Mouse (Mus musculus) CH12.LX (cell line): ENCODE measurements at regions not wholly inside any gene's neighbourhood (a gene's known extent, or its start where the extent isn't known, plus 50 kb on each side); places are given as distances from the start of the nearest gene placed in this dataset.
A peak's percentile ranks its signal among the peaks of the same experiment; 100 is the strongest.

Source experiments
- DNase-seq: peaks from one replicate; pipeline ENCODE4 v3.0.0-alpha.2; 2013; ENCODE audit errors: extremely low read depth
- H3K27ac ChIP-seq: 2 replicates; pipeline ENCODE4 v1.5.1; 2012; ENCODE audit warnings: low read depth, mild to moderate bottlenecking, control low read depth, moderate library complexity; ENCODE audit not compliant: insufficient read depth
- H3K27me3 ChIP-seq: replicated peaks from 2 replicates; pipeline ENCODE3; 2012; ENCODE audit warnings: inconsistent platforms
- H3K36me3 ChIP-seq, 2 experiments: replicated peaks in 1 of 2; 2 replicates each; pipeline versions ENCODE3 to v1.6.1; 2012; ENCODE audit warnings: inconsistent platforms in 1 of 2, low read length in 1 of 2, mild to moderate bottlenecking in 1 of 2, mixed read lengths in 1 of 2, moderate library complexity in 1 of 2; ENCODE audit not compliant: control insufficient read depth in 1 of 2, insufficient read depth in 1 of 2
- H3K4me1 ChIP-seq, 2 experiments: 2 replicates each; pipeline ENCODE4 v1.6.1; 2012; ENCODE audit warnings: inconsistent platforms in 1 of 2, moderate library complexity in 1 of 2; ENCODE audit not compliant: insufficient read depth in 2 of 2, control insufficient read depth in 1 of 2
- H3K4me2 ChIP-seq: 2 replicates; pipeline ENCODE4 v1.6.1; 2012; ENCODE audit warnings: low read depth, mild to moderate bottlenecking, control low read depth; ENCODE audit not compliant: poor library complexity, insufficient read depth, severe bottlenecking
- H3K4me3 ChIP-seq, 3 experiments: fragments of 150-350 bp in 1 of 3; sonication (generic) in 1 of 3; replicated peaks in 1 of 3; 2 replicates each; pipeline versions ENCODE3 to v1.5.1; 2011 to 2012; ENCODE audit warnings: low read depth in 2 of 3, low read length in 2 of 3, mild to moderate bottlenecking in 2 of 3, moderate library complexity in 2 of 3, control low read depth in 1 of 3, improper control_type of control experiment in 1 of 3, inconsistent platforms in 1 of 3, mixed read lengths in 1 of 3; ENCODE audit not compliant: poor library complexity in 1 of 3
- H3K79me2 ChIP-seq: replicated peaks from 2 replicates; pipeline ENCODE4 v1.6.1; 2012; ENCODE audit warnings: mild to moderate bottlenecking, moderate library complexity; ENCODE audit not compliant: control insufficient read depth, poor library complexity, insufficient read depth, severe bottlenecking; ENCODE audit errors: extremely low read depth
- H3K9ac ChIP-seq: 2 replicates; pipeline ENCODE4 v1.6.1; 2012; ENCODE audit warnings: low read depth, mild to moderate bottlenecking, control low read depth, moderate library complexity; ENCODE audit not compliant: insufficient read depth
- H3K9me3 ChIP-seq: replicated peaks from 2 replicates; pipeline ENCODE3; 2012; ENCODE audit warnings: low read length, inconsistent platforms, mixed read lengths
- BHLHE40 ChIP-seq: IDR thresholded peaks from 2 replicates; pipeline ENCODE4 v1.6.1; 2011; ENCODE audit warnings: mild to moderate bottlenecking, low read depth, low read length, improper control_type of control experiment
- CHD2 ChIP-seq: IDR thresholded peaks from 2 replicates; pipeline ENCODE4 v1.6.1; 2011; ENCODE audit warnings: low read length, improper control_type of control experiment
- E2F4 ChIP-seq: IDR thresholded peaks from 2 replicates; pipeline ENCODE4 v1.6.1; 2011; ENCODE audit warnings: low read depth, low read length, improper control_type of control experiment; ENCODE audit not compliant: insufficient replicate concordance
- ELF1 ChIP-seq: IDR thresholded peaks from 2 replicates; pipeline ENCODE4 v1.6.1; 2014; ENCODE audit warnings: low read depth, mild to moderate bottlenecking, inconsistent platforms, low read length, improper control_type of control experiment
- EP300 ChIP-seq: IDR thresholded peaks from 2 replicates; pipeline ENCODE4 v1.6.1; 2011; ENCODE audit warnings: low read length, improper control_type of control experiment
- ETS1 ChIP-seq: conservative IDR thresholded peaks from 2 replicates; pipeline ENCODE4 v1.6.1; 2012; ENCODE audit warnings: low read depth, mild to moderate bottlenecking, inconsistent platforms, low read length, improper control_type of control experiment, moderate library complexity
- GABPA ChIP-seq: IDR thresholded peaks from 2 replicates; pipeline ENCODE4 v1.6.1; 2012; ENCODE audit warnings: low read depth, low read length, improper control_type of control experiment, inconsistent platforms; ENCODE audit not compliant: insufficient replicate concordance
- HCFC1 ChIP-seq: IDR thresholded peaks from 2 replicates; pipeline ENCODE4 v1.6.1; 2012; ENCODE audit warnings: low read depth, mild to moderate bottlenecking, inconsistent platforms, low read length, improper control_type of control experiment
- IRF4 ChIP-seq: IDR thresholded peaks from 2 replicates; pipeline ENCODE4 v1.6.1; 2014; ENCODE audit warnings: low read depth, mild to moderate bottlenecking, inconsistent platforms, low read length, improper control_type of control experiment
- JUND ChIP-seq: conservative IDR thresholded peaks from 2 replicates; pipeline ENCODE4 v1.6.1; 2011; ENCODE audit warnings: low read depth, low read length, improper control_type of control experiment
- MAFK ChIP-seq: IDR thresholded peaks from 2 replicates; pipeline ENCODE4 v1.6.1; 2011; ENCODE audit warnings: low read length, improper control_type of control experiment; ENCODE audit not compliant: insufficient replicate concordance
- MAZ ChIP-seq: IDR thresholded peaks from 2 replicates; pipeline ENCODE4 v1.6.1; 2012; ENCODE audit warnings: low read depth, mild to moderate bottlenecking, inconsistent platforms, low read length, improper control_type of control experiment, moderate library complexity
- MEF2A ChIP-seq: IDR thresholded peaks from 2 replicates; pipeline ENCODE4 v1.6.1; 2014; ENCODE audit warnings: low read depth, mild to moderate bottlenecking, inconsistent platforms, low read length, improper control_type of control experiment, borderline replicate concordance
- MXI1 ChIP-seq: IDR thresholded peaks from 2 replicates; pipeline ENCODE4 v1.6.1; 2011; ENCODE audit warnings: mild to moderate bottlenecking, low read depth, low read length, improper control_type of control experiment
- NELFE ChIP-seq: IDR thresholded peaks from 2 replicates; pipeline ENCODE4 v1.6.1; 2011; ENCODE audit warnings: low read depth, low read length, improper control_type of control experiment
- NRF1 ChIP-seq: IDR thresholded peaks from 2 replicates; pipeline ENCODE4 v1.6.1; 2014; ENCODE audit warnings: low read depth, mild to moderate bottlenecking, inconsistent platforms, low read length, improper control_type of control experiment, moderate library complexity
- PAX5 ChIP-seq: IDR thresholded peaks from 2 replicates; pipeline ENCODE4 v1.6.1; 2012; ENCODE audit warnings: low read length, inconsistent platforms, mixed read lengths
- POLR2A ChIP-seq: IDR thresholded peaks from 2 replicates; pipeline ENCODE4 v1.6.1; 2011; ENCODE audit warnings: low read depth, mild to moderate bottlenecking, improper control_type of control experiment, low read length
- SIN3A ChIP-seq: IDR thresholded peaks from 2 replicates; pipeline ENCODE4 v1.6.1; 2012; ENCODE audit warnings: low read length, improper control_type of control experiment, inconsistent platforms
- SMC3 ChIP-seq: IDR thresholded peaks from 2 replicates; pipeline ENCODE4 v1.6.1; 2011; ENCODE audit warnings: low read depth, low read length, improper control_type of control experiment
- TCF12 ChIP-seq: IDR thresholded peaks from 2 replicates; pipeline ENCODE4 v1.6.1; 2014; ENCODE audit warnings: low read depth, mild to moderate bottlenecking, inconsistent platforms, low read length, improper control_type of control experiment
- UBTF ChIP-seq: IDR thresholded peaks from 2 replicates; pipeline ENCODE4 v1.6.1; 2012; ENCODE audit warnings: low read depth, mild to moderate bottlenecking, inconsistent platforms, low read length, improper control_type of control experiment, moderate library complexity
- USF2 ChIP-seq: conservative IDR thresholded peaks from 2 replicates; pipeline ENCODE4 v1.6.1; 2011; ENCODE audit warnings: low read depth, low read length, improper control_type of control experiment
- ZC3H11A ChIP-seq: IDR thresholded peaks from 2 replicates; pipeline ENCODE4 v1.6.1; 2012; ENCODE audit warnings: low read depth, mild to moderate bottlenecking, inconsistent platforms, low read length, improper control_type of control experiment
- ZKSCAN1 ChIP-seq: IDR thresholded peaks from 2 replicates; pipeline ENCODE4 v1.6.1; 2012; ENCODE audit warnings: low read depth, inconsistent platforms, low read length, improper control_type of control experiment, borderline replicate concordance
- ZMIZ1 ChIP-seq: IDR thresholded peaks from 2 replicates; pipeline ENCODE4 v1.6.1; 2012; ENCODE audit warnings: low read depth, mild to moderate bottlenecking, inconsistent platforms, low read length, improper control_type of control experiment
- ZNF384 ChIP-seq: IDR thresholded peaks from 2 replicates; pipeline ENCODE4 v1.6.1; 2012; ENCODE audit warnings: low read depth, low read length, improper control_type of control experiment, inconsistent platforms
- dilution Hi-C: fragments of 300-500 bp; cut with MboI; formaldehyde crosslinking; loops from 2 replicates; pipeline ENCODE4 v1.14.3; 2020; ENCODE audit warnings: low sequenced_read_pairs; ENCODE audit not compliant: extremely low pct_unique_long_range_greater_than_20kb, extremely low pct_ligation_motif_present
- in situ Hi-C: fragments of 300-500 bp; cut with MboI; formaldehyde crosslinking; loops from 3 replicates; pipeline ENCODE4 v1.14.3; 2019; ENCODE audit warnings: low sequenced_read_pairs, low pct_ligation_motif_present, low pct_unique_long_range_greater_than_20kb, mixed read lengths

DNA sequence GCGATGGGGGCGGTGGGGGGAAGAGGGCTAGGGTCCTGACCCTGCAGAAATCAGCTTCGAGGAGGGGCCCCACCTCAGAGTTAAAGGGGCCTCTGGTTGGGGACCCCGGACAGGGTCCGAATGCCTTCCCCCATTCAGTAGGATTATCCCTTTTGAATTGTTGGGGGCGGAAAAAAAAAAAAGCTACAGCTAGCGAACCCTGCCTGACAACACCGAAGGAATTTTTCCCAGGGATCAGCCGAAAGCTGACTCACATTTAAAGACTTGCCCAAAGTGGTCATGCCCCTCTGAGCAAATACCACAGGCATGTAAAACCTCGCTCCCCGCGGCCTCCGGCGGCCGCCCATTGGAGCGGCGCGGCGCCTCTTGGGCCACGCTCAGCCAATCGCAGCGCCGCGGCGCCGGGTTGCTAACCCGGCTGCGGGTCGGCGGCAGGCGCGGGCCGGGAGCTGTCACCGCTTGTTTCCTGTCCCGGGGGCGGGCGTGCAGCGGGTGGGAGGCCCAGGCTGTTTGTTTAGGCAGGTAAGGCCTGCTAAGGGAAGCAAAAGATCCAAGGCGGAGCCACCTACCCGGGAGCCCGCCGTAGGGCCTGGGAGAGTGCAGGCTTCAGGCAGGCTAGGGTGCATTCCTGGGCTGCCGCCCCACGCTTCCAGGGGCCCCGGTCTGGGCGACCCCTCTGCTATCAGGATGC, 116.5 kb upstream of the Parp11 start (continued):
- TF ChIP-seq TCF12: peak; percentile 35; the same call in 1 of the 2 replicates
- no peak for TF ChIP-seq SIN3A
- no peak for TF ChIP-seq MAFK
- peak; percentile 22; the same call in 1 of the 2 replicates for TF ChIP-seq ELF1
- peak; percentile 38; the same call in 1 of the 2 replicates for TF ChIP-seq ZMIZ1
- peak; percentile 64 for TF ChIP-seq POLR2A
- no peak for TF ChIP-seq E2F4
- TF ChIP-seq NRF1: peak; percentile 32; the same call in 1 of the 2 replicates
- TF ChIP-seq MAZ: no peak
- 0 out of 2 replicates have a peak, but pooled peaks have one; percentile 49 for TF ChIP-seq UBTF
- TF ChIP-seq USF2: no peak
- no peak for TF ChIP-seq JUND
- TF ChIP-seq ETS1: no peak
- TF ChIP-seq CHD2: peak; percentile 55; the same call in 1 of the 2 replicates

DNA sequence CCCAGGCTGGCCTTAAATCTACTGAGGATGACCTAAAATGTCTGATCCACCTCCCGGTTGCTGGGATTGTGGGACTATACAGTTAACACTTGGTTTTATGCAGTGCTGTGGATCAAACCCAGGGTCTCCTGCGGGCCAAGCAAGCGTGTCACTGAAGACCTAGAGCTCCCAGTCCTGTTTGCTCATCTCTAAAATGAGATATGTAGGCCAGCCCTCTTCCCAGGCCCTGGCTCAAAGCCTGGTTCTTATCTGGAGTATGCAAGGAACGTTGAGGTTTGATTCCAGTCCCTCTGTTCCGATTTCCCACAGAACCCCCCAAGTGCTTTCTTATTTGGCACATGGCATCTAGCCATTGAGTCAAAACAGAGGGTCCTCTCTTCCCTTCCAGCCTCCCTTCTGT, 115.5 kb upstream of the Parp11 start:
- H3K27ac ChIP-seq: no peak overlapping the region
- no peaks in the 10 kb centered on the region for H3K79me2 ChIP-seq
- no peak overlapping the region for H3K4me2 ChIP-seq
- H3K27me3 ChIP-seq: peaks cover 31% of the 10 kb centered on the region
- peaks cover 27 to 32% of the 10 kb centered on the region in 2 experiments for H3K4me1 ChIP-seq
- in situ Hi-C loops: no loop called here
- TF ChIP-seq NELFE (no peak), EP300 (no peak), GABPA (no peak), UBTF (no peak), MEF2A (no peak), HCFC1 (no peak), ZC3H11A (no peak), PAX5 (no peak), ZMIZ1 (no peak), TCF12 (no peak), IRF4 (no peak), SMC3 (no peak), JUND (no peak), ZNF384 (no peak), ZKSCAN1 (no peak), MXI1 (no peak), POLR2A (no peak), USF2 (no peak), BHLHE40 (no peak), ELF1 (no peak)
- no peak overlapping the region for H3K4me3 ChIP-seq
- dilution Hi-C loops: no loop called here
- no peaks in the 10 kb centered on the region for H3K9me3 ChIP-seq
- no peak for DNase-seq
- H3K9ac ChIP-seq: no peak overlapping the region
- no peaks in the 10 kb centered on the region for H3K36me3 ChIP-seq
